10 mouse cellular contexts compared by ENCODE assay signal in the genomic region with DNA sequence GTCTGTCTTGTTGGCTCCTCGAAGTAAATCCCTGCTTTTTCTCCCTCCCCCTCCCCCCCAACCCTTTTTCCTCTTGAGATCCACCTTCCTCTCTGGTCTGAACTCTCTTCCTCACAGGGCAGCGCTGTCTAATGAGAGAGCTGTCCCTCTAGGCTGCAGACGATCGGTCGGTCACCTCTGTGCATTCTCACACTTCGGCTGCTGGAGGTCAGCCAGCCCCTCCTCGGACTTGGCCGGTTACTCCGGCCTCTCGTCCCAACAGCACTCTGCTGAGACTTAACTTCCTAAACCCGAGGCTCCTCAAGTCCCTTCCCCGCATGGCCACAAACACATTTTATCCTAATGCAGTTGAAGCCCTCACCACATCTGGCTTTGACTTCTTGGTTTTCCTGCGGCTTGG.
DNase-seq lines count a peak whose midpoint lies in the region; ATAC-seq and TF ChIP-seq lines count a peak whose summit lies in the region.
"Had no signal": no experiment of that assay in that cellular context is flagged by ENCODE, and none has a peak within 500 bp of the region (broad histone marks: within the 10 kb centered on the region; RNA-seq: fewer than 3 reads in every experiment).

No protein-coding gene starts in this region.

- DNase-seq in adipocyte (ENCODE audit: low spot score) (peak; percentile 47), MN1 (ENCODE audit: low spot score) (no peak)
- peak; percentile 64 to 85 for DNase-seq in kidney, postnatal 36 days
- DNase-seq in layer of hippocampus, adult 2 months (ENCODE audit: low spot score in 2 of 2): no peak
- DNase-seq in layer of hippocampus, postnatal 10 days (ENCODE audit: low spot score in 2 of 2): no peak
- DNase-seq in layer of hippocampus, adult 9-11 months: no peak
- DNase-seq: cerebellum, adult 9-10 months; left cerebral cortex, postnatal 4 days had no signal

- H3K4me3 ChIP-seq in brown adipose tissue, adult 24 weeks (ENCODE audit: insufficient read depth, low read depth, low read length): no peak overlapping the region; the same call in 1 of the 2 replicates
- no peak overlapping the region for H3K4me3 ChIP-seq in heart, embryonic 12.5 days
- H3K4me3 ChIP-seq in layer of hippocampus, adult 2 months: no peak overlapping the region

- no peaks in the 10 kb centered on the region for H3K36me3 ChIP-seq in heart, embryonic 12.5 days

- no peaks in the 10 kb centered on the region for H3K9me3 ChIP-seq in heart, embryonic 12.5 days (replicated peaks)

- 28% methylated on average over 13 of the region's 13 CpGs for WGBS in heart, embryonic 12.5 days

- peak overlapping the region; percentile 54 for H3K4me2 ChIP-seq in heart, embryonic 12.5 days

- H3K9ac ChIP-seq in heart, embryonic 12.5 days: 0 out of 2 replicates have a peak overlapping the region, but pooled peaks have one; percentile 11

- no peaks in the 10 kb centered on the region for H3K27me3 ChIP-seq in heart, embryonic 12.5 days (replicated peaks)

- peak overlapping the region; percentile 39; the same call in 1 of the 2 replicates for H3K27ac ChIP-seq in brown adipose tissue, adult 24 weeks (replicated peaks; ENCODE audit: low read depth, low read length)
- 0 out of 2 replicates have a peak overlapping the region, but pooled peaks have one; percentile 18 for H3K27ac ChIP-seq in heart, embryonic 12.5 days (ENCODE audit: poor library complexity, severe bottlenecking)
- no peak overlapping the region for H3K27ac ChIP-seq in layer of hippocampus, adult 2 months

- ATAC-seq in heart, embryonic 12.5 days (ENCODE audit: insufficient number of reproducible peaks, low FRiP score): peak; percentile 54; the same call in 1 of the 2 replicates

- peaks cover 18% of the 10 kb centered on the region for H3K4me1 ChIP-seq in brown adipose tissue, adult 24 weeks (ENCODE audit: control insufficient read depth, insufficient read depth, insufficient read length, low read length)
- peaks cover 26% of the 10 kb centered on the region for H3K4me1 ChIP-seq in heart, embryonic 12.5 days (replicated peaks)

- no peak for TF ChIP-seq CTCF in layer of hippocampus, adult 2 months (conservative IDR thresholded peaks at IDR 0.05)

Comparison
In these comparisons a context has a peak if more than half of its experiments do, and no peak if none do; other contexts are left out.
1. DNase-seq: peak in adipocyte (single experiment) and kidney, postnatal 36 days (2 of 2); none in layer of hippocampus, adult 2 months (0 of 2), MN1 (single experiment), layer of hippocampus, postnatal 10 days (0 of 2) and layer of hippocampus, adult 9-11 months (single experiment).